Mouse (Mus musculus) urinary bladder, adult 18-20 months (tissue): ENCODE measurements around the gene Ogfrl1.

Experiments used
- DNase-seq, 2 experiments: peaks; one replicate each; pipeline ENCODE4 v3.0.0; 2022; ENCODE audit warnings: low spot score in 2 of 2, mixed read lengths in 2 of 2

Gene Ogfrl1

GRCm38 (mm10) chr1:23351756-23352155, 45.8 kb downstream of the Ogfrl1 start:
- DNase-seq: no peak

- DNase-seq: no peak
Observed at GRCm38 (mm10) chr1:23345633-23346032, 51.9 kb downstream of the Ogfrl1 start.

- no peak for DNase-seq
Observed at GRCm38 (mm10) chr1:23342864-23343263, 54.7 kb downstream of the Ogfrl1 start.

GRCm38 (mm10) chr1:23342224-23342623, 55.3 kb downstream of the Ogfrl1 start:
- no peak for DNase-seq

- DNase-seq: no peak
Observed at GRCm38 (mm10) chr1:23335726-23336363, 61.7 kb downstream of the Ogfrl1 start.

- DNase-seq: no peak
Observed at GRCm38 (mm10) chr1:23335050-23335449, 62.5 kb downstream of the Ogfrl1 start.

GRCm38 (mm10) chr1:23332192-23332591, 65.4 kb downstream of the Ogfrl1 start:
- DNase-seq: no peak

GRCm38 (mm10) chr1:23325160-23325559, 72.4 kb downstream of the Ogfrl1 start:
- no peak for DNase-seq

- no peak for DNase-seq
Observed at GRCm38 (mm10) chr1:23324226-23324625, 73.3 kb downstream of the Ogfrl1 start.

- DNase-seq: no peak
Observed at GRCm38 (mm10) chr1:23323286-23323685, 74.3 kb downstream of the Ogfrl1 start.

- DNase-seq: no peak
Observed at GRCm38 (mm10) chr1:23322208-23322607, 75.4 kb downstream of the Ogfrl1 start.

GRCm38 (mm10) chr1:23321331-23321851, 76.2 kb downstream of the Ogfrl1 start:
- DNase-seq: no peak

GRCm38 (mm10) chr1:23320591-23321195, 76.9 kb downstream of the Ogfrl1 start:
- DNase-seq: no peak
